Mouse (Mus musculus) forebrain, postnatal 0 days (tissue): ENCODE measurements around the gene Cwf19l1. TPM values are rescaled to one million over a fixed set of nuclear protein-coding genes. Genes with fewer than 3 reads are reported as not detected.

ENCODE experiments used
- ATAC-seq: fragments of 200-750 bp; cut with Nextera tagmentation; 2 replicates; pipeline ENCODE4 v1.8.0; 2017; ENCODE audit warnings: mild to moderate bottlenecking, moderate library complexity
- DNase-seq: peaks from one replicate; pipeline ENCODE4 v3.0.0-alpha.2; 2015
- H3K27ac ChIP-seq: fragments of 300-500 bp; sonication (generic); 2 replicates; pipeline ENCODE4 v1.5.1; 2014; ENCODE audit warnings: low read depth, mild to moderate bottlenecking, antibody characterized with exemption, low read length, moderate library complexity, mixed read lengths
- H3K27me3 ChIP-seq: fragments of 300-500 bp; sonication (generic); 2 replicates; pipeline ENCODE4 v1.6.1; 2014; ENCODE audit warnings: mild to moderate bottlenecking, low read length, mixed read lengths; ENCODE audit not compliant: insufficient read depth
- H3K36me3 ChIP-seq: fragments of 300-500 bp; sonication (generic); 2 replicates; pipeline ENCODE4 v1.6.1; 2014; ENCODE audit warnings: mild to moderate bottlenecking, moderate library complexity; ENCODE audit not compliant: insufficient read depth
- H3K4me1 ChIP-seq: fragments of 300-500 bp; sonication (generic); 2 replicates; pipeline ENCODE4 v1.6.1; 2014; ENCODE audit warnings: antibody characterized with exemption; ENCODE audit not compliant: insufficient read depth
- H3K4me2 ChIP-seq: fragments of 300-500 bp; sonication (generic); 2 replicates; pipeline ENCODE4 v1.6.1; 2014; ENCODE audit warnings: low read depth, mild to moderate bottlenecking, moderate library complexity
- H3K4me3 ChIP-seq: fragments of 300-500 bp; sonication (generic); 2 replicates; pipeline ENCODE4 v1.5.1; 2014; ENCODE audit warnings: low read depth, low read length, mixed read lengths
- H3K9ac ChIP-seq: fragments of 300-500 bp; sonication (generic); 2 replicates; pipeline ENCODE4 v1.6.1; 2014; ENCODE audit warnings: mild to moderate bottlenecking
- H3K9me3 ChIP-seq: fragments of 300-500 bp; sonication (generic); 2 replicates; pipeline ENCODE4 v1.6.1; 2016; ENCODE audit warnings: low read length
- CTCF ChIP-seq: sonication (generic); IDR thresholded peaks from 2 replicates; pipeline ENCODE4 v1.5.1; 2016; ENCODE audit warnings: antibody characterized with exemption, control low read depth, low read depth
- WGBS: fragments of 180-500 bp; shearing (Covaris S2); extraction: QIAGEN DNeasy Blood & Tissue Kit; methylation state at CpG from one replicate; pipeline ENCODE4 v1.1.7; 2014; 5-methylcytosine and 5-hydroxymethylcytosine counted together
- polyA plus RNA-seq: library from polyadenylated mRNA; unstranded; fragments of >200 nt; fragmentation: Nextera tagmentation; extraction: Ambion mirVana; gene quantifications from 2 replicates; pipeline ENCODE4 v1.2.1, GENCODE M21; 2015
- total RNA-seq: library from RNA; depleted of rRNA; stranded (reverse); fragments of >200 nt; gene quantifications from 2 replicates; pipeline ENCODE4 v1.2.3, GENCODE M21; 2014

The Cwf19l1 gene
- total and polyA plus RNA-seq, 2 experiments from 2014 or later, result 29.6 to 33.9 TPM

GRCm38 (mm10) chr19:44157005-44157404, 21.3 kb upstream of the Cwf19l1 start:
- DNase-seq (no peak), ATAC-seq (no peak)
- WGBS, result 92% methylated on average over 10 of the region's 10 CpGs
- no peaks in the 10 kb centered on the region for H3K4me1 ChIP-seq
- H3K27me3 ChIP-seq, result no peaks in the 10 kb centered on the region; the same call in 1 of the 2 replicates
- H3K9me3 ChIP-seq, result no peaks in the 10 kb centered on the region
- no peak overlapping the region for H3K4me2 ChIP-seq
- H3K9ac ChIP-seq, result no peak overlapping the region
- H3K36me3 ChIP-seq, result no peaks in the 10 kb centered on the region
- TF ChIP-seq CTCF, result no peak
- no peak overlapping the region for H3K4me3 ChIP-seq
- H3K27ac ChIP-seq, result no peak overlapping the region

GRCm38 (mm10) chr19:44153781-44154180, 18.1 kb upstream of the Cwf19l1 start:
- no peak overlapping the region for H3K27ac ChIP-seq
- no peak for DNase-seq
- ATAC-seq, result no peak
- no peak overlapping the region for H3K4me3 ChIP-seq
- H3K36me3 ChIP-seq, result no peaks in the 10 kb centered on the region
- H3K9ac ChIP-seq, result no peak overlapping the region
- H3K4me1 ChIP-seq, result no peaks in the 10 kb centered on the region
- H3K4me2 ChIP-seq, result no peak overlapping the region
- WGBS, result 80% methylated on average over 5 of the region's 5 CpGs
- no peak for TF ChIP-seq CTCF
- no peaks in the 10 kb centered on the region for H3K9me3 ChIP-seq
- no peaks in the 10 kb centered on the region; the same call in none of the 2 replicates for H3K27me3 ChIP-seq

DNA sequence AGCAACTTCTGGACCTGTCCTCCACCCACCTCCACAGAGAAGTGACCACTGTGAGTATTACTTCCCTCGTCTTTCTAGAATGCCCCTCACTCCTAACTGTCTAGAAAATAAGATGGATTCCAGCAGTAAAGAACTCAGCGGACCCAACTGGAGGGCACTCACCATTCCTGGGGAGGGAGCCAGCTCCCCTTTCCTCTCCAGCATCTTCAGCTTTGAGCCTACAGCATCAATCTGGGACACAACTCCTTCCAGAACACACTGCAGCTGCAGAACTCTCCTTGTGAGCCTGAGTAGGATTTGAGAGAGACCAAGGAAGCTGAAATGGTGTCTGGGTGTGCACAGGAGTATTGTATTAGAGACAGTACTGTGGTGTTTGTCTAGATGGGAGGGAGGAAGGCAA, 13.3 kb upstream of the Cwf19l1 start:
- WGBS, result 75% methylated on average over 2 of the region's 2 CpGs
- Histone ChIP-seq H3K27me3 (no peaks in the 10 kb centered on the region; the same call in 1 of the 2 replicates), H3K9me3 (no peaks in the 10 kb centered on the region), H3K36me3 (no peaks in the 10 kb centered on the region; the same call in 1 of the 2 replicates), H3K4me1 (peaks cover 8% of the 10 kb centered on the region; the same call in 1 of the 2 replicates), H3K4me3 (no peak overlapping the region), H3K9ac (no peak overlapping the region), H3K4me2 (no peak overlapping the region), H3K27ac (no peak overlapping the region)
- DNase-seq (no peak), ATAC-seq (no peak)
- TF ChIP-seq CTCF, result no peak

- Histone ChIP-seq H3K27ac (no peak overlapping the region), H3K4me1 (peaks cover 8% of the 10 kb centered on the region; the same call in 1 of the 2 replicates), H3K9ac (no peak overlapping the region), H3K4me2 (no peak overlapping the region), H3K4me3 (no peak overlapping the region), H3K9me3 (no peaks in the 10 kb centered on the region), H3K27me3 (no peaks in the 10 kb centered on the region; the same call in 1 of the 2 replicates), H3K36me3 (no peaks in the 10 kb centered on the region; the same call in 1 of the 2 replicates)
- WGBS, result 32% methylated on average over 2 of the region's 2 CpGs
- DNase-seq (no peak), ATAC-seq (no peak)
- TF ChIP-seq CTCF, result no peak
Measured at GRCm38 (mm10) chr19:44148345-44148744, 12.7 kb upstream of the Cwf19l1 start.

DNA sequence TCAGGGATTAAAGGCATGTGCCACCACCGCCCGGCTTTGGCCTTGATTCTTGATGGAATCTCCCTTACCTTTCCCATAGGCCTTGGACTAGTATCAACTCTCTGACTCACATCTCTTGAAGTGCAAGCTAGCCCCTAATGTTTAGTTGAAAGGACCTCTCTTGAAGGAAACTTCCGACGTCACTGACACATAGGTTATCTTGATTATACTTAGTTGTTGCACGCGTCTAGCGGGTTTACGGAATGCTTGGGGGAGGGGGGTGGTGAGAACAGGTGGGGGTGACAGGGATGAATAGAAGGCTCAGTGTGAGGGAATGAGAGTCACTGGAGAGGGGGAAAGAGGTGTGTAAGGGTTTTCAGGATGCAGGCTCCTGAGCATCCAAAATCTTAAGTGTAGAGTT, 11.3 kb upstream of the Cwf19l1 start:
- Histone ChIP-seq H3K27ac (no peak overlapping the region), H3K4me1 (peaks cover 8% of the 10 kb centered on the region; the same call in 1 of the 2 replicates), H3K27me3 (no peaks in the 10 kb centered on the region; the same call in 1 of the 2 replicates), H3K9me3 (no peaks in the 10 kb centered on the region), H3K4me2 (no peak overlapping the region), H3K9ac (no peak overlapping the region), H3K36me3 (peaks cover 13% of the 10 kb centered on the region), H3K4me3 (no peak overlapping the region)
- DNase-seq (no peak), ATAC-seq (no peak)
- WGBS, result 97% methylated on average over 8 of the region's 8 CpGs
- TF ChIP-seq CTCF, result no peak

GRCm38 (mm10) chr19:44146568-44146879, 10.8 kb upstream of the Cwf19l1 start:
- no peak for DNase-seq
- ATAC-seq, result peak; percentile 26; the same call in 1 of the 2 replicates
- Histone ChIP-seq H3K4me2 (peak overlapping the region; percentile 75), H3K9me3 (no peaks in the 10 kb centered on the region), H3K27ac (peak overlapping the region; percentile 71; the same call in 1 of the 2 replicates), H3K27me3 (no peaks in the 10 kb centered on the region; the same call in 1 of the 2 replicates), H3K4me3 (peak overlapping the region; percentile 62), H3K4me1 (peaks cover 8% of the 10 kb centered on the region; the same call in 1 of the 2 replicates), H3K36me3 (peaks cover 17% of the 10 kb centered on the region), H3K9ac (peak overlapping the region; percentile 79; the same call in 1 of the 2 replicates)
- no peak for TF ChIP-seq CTCF
- WGBS, result 61% methylated on average over 9 of the region's 9 CpGs

DNA sequence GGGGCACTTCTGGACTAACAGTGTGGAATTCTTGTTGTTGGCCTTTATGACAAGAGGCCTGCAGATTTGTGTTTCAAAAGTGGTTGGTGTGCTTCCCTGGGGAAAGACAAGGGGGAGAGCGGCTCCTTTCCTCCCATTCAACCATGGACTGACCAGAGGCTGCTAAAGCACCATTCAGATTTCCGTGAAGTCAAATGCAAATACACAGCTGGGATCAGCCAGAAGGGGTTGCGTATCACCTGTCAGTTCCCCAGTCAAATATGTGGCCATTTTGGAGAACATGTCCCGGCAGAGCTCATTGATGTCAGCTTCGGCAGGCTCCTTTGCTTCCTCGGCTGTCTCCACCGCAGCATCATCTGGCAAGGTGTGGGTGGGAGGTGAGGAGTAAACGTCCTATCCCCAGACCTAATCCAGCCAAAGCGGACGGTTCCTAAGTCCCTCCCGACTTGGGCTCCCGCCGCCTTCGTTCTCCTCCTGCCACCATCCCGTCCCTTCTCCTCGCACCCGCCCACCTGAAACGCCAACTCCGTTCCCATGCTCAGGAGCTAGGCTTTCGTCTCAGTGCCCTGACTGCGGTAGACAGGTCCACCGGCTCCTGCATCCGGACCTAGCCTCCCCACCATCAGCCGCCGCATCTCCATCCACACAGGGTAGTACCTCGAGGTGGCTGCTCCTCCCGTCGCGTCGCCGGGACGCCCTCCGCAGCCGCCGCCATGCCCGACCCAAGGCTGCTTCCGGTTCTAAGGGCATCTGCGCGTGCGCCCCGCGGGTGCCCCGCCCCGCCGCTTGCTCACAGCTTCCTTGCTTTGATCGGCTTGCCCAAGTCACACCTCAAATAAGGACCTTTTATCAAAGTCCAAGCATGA, 10.3 kb upstream of the Cwf19l1 start, which contains the start of gene Bloc1s2:
Bloc1s2 (minus strand) TSS at position 745 of the 866 bp plus-strand sequence.
- ATAC-seq (peak; percentile 97), DNase-seq (peak; percentile 92)
- peaks cover 23% of the 10 kb centered on the region for H3K36me3 ChIP-seq
- H3K9ac ChIP-seq, result peak within 1 kb of the TSS; percentile 79
- H3K4me3 ChIP-seq, result peak within 1 kb of the TSS; percentile 62
- no peak for TF ChIP-seq CTCF
- peak within 1 kb of the TSS; percentile 75 for H3K4me2 ChIP-seq
- no peaks in the 10 kb centered on the region; the same call in 1 of the 2 replicates for H3K27me3 ChIP-seq
- peak within 1 kb of the TSS; percentile 71 for H3K27ac ChIP-seq
- H3K4me1 ChIP-seq, result peaks cover 8% of the 10 kb centered on the region; the same call in 1 of the 2 replicates
- H3K9me3 ChIP-seq, result no peaks in the 10 kb centered on the region
- 3% methylated on average over 46 of the region's 46 CpGs for WGBS
